Mouse (Mus musculus) liver, embryonic 14.5 days (tissue): Measurements from ENCODE around the gene Acd.

Experiments used
- CTCF ChIP-seq: IDR thresholded peaks from 2 replicates; pipeline ENCODE4 v1.5.1; 2016; ENCODE audit warnings: antibody characterized with exemption, low read depth, control low read depth
- EP300 ChIP-seq: IDR thresholded peaks from 2 replicates; pipeline ENCODE4 v1.6.1; 2016; ENCODE audit warnings: antibody characterized with exemption, low read depth

- no peak for TF ChIP-seq CTCF
- TF ChIP-seq EP300 = no peak
Measured at GRCm38 (mm10) chr8:105689983-105690360, 10.9 kb downstream of the Acd start.
